Mouse (Mus musculus): ENCODE results near the gene Spn. TPM values are rescaled to one million over a fixed set of nuclear protein-coding genes. Genes with fewer than 3 reads are reported as not detected.

Gene Spn
- 0.09 and 0.13 TPM in 2 replicates for polyA plus RNA-seq (2015; fragmentation: Nextera tagmentation; extraction: Ambion mirVana)

- H3K4me1 ChIP-seq (replicated peaks; ENCODE audit: control insufficient read depth, insufficient read depth, low read length): no peaks in the 10 kb centered on the region
- WGBS: 68% methylated on average over 9 of the region's 9 CpGs
- no peaks in the 10 kb centered on the region for H3K9me3 ChIP-seq (ENCODE audit: control insufficient read depth)
- no peak for ATAC-seq
- H3K27ac ChIP-seq (ENCODE audit: low read depth, low read length): no peak within 1 kb of the TSS
- no peaks in the 10 kb centered on the region for H3K36me3 ChIP-seq (ENCODE audit: control insufficient read depth, insufficient read depth)
- H3K9ac ChIP-seq (ENCODE audit: low read depth, low read length): no peak within 1 kb of the TSS
- no peak for TF ChIP-seq CTCF (IDR thresholded peaks at IDR 0.05; ENCODE audit: low read depth)
- no peaks in the 10 kb centered on the region for H3K27me3 ChIP-seq (replicated peaks; ENCODE audit: control insufficient read depth, insufficient read depth, low read length)
- H3K4me2 ChIP-seq (replicated peaks; ENCODE audit: low read depth): no peak within 1 kb of the TSS
- H3K4me3 ChIP-seq (ENCODE audit: low read depth, low read length): no peak within 1 kb of the TSS
These were observed at the start of gene Spn for GRCm38 (mm10) chr7:127137262-127138017. Gene Spn (minus strand): TSS chr7:127137823.

GRCm38 (mm10) chr7:127187351-127187750, 49.7 kb upstream of the Spn start:
- no peak overlapping the region for H3K9ac ChIP-seq (ENCODE audit: low read depth, low read length)
- no peaks in the 10 kb centered on the region for H3K4me1 ChIP-seq (replicated peaks; ENCODE audit: control insufficient read depth, insufficient read depth, low read length)
- H3K9me3 ChIP-seq (ENCODE audit: control insufficient read depth): no peaks in the 10 kb centered on the region
- peaks cover 13% of the 10 kb centered on the region; the same call in 1 of the 2 replicates for H3K36me3 ChIP-seq (ENCODE audit: control insufficient read depth, insufficient read depth)
- no peaks in the 10 kb centered on the region for H3K27me3 ChIP-seq (replicated peaks; ENCODE audit: control insufficient read depth, insufficient read depth, low read length)
- TF ChIP-seq CTCF (IDR thresholded peaks at IDR 0.05; ENCODE audit: low read depth): no peak
- no peak overlapping the region for H3K27ac ChIP-seq (ENCODE audit: low read depth, low read length)
- no peak overlapping the region for H3K4me2 ChIP-seq (replicated peaks; ENCODE audit: low read depth)
- ATAC-seq: no peak
- WGBS: 69% methylated on average over 10 of the region's 10 CpGs
- H3K4me3 ChIP-seq (ENCODE audit: low read depth, low read length): no peak overlapping the region

DNA sequence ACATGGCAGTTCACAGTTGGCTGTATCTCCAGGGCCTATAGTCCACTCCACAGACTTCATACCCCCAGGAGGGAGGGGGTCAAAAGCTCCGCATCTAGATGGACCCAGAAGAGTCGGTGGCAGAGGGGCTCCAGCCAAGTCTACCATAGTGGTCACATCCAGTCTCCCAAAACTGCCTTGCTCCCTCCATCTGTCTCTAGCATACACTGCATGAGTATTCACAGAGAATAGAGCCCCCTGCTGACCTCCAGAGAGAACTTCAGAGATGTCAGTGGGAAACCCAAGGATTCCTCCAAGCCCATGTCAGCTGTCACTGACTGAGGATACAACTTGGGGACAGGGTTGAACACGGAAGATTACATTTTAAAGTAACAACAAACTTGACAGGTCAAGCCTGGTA, 48.0 kb upstream of the Spn start:
- WGBS: 60% methylated on average over 3 of the region's 3 CpGs
- no peak for ATAC-seq

GRCm38 (mm10) chr7:127184720-127185119, 47.1 kb upstream of the Spn start:
- TF ChIP-seq CTCF (IDR thresholded peaks at IDR 0.05; ENCODE audit: low read depth): no peak
- Histone ChIP-seq H3K4me2 (replicated peaks; ENCODE audit: low read depth) (no peak overlapping the region), H3K36me3 (ENCODE audit: control insufficient read depth, insufficient read depth) (no peaks in the 10 kb centered on the region), H3K9ac (ENCODE audit: low read depth, low read length) (no peak overlapping the region), H3K4me1 (replicated peaks; ENCODE audit: control insufficient read depth, insufficient read depth, low read length) (no peaks in the 10 kb centered on the region), H3K9me3 (ENCODE audit: control insufficient read depth) (no peaks in the 10 kb centered on the region), H3K27ac (ENCODE audit: low read depth, low read length) (no peak overlapping the region), H3K4me3 (ENCODE audit: low read depth, low read length) (no peak overlapping the region), H3K27me3 (replicated peaks; ENCODE audit: control insufficient read depth, insufficient read depth, low read length) (no peaks in the 10 kb centered on the region)
- ATAC-seq: no peak
- no CpG with 5 or more reads among the region's 1 CpGs for WGBS

More for the DNA sequence above, 48.0 kb upstream of the Spn start:
- Histone ChIP-seq H3K4me3 (ENCODE audit: low read depth, low read length) (no peak overlapping the region), H3K4me2 (replicated peaks; ENCODE audit: low read depth) (no peak overlapping the region), H3K27ac (ENCODE audit: low read depth, low read length) (no peak overlapping the region), H3K4me1 (replicated peaks; ENCODE audit: control insufficient read depth, insufficient read depth, low read length) (no peaks in the 10 kb centered on the region), H3K9me3 (ENCODE audit: control insufficient read depth) (no peaks in the 10 kb centered on the region), H3K36me3 (ENCODE audit: control insufficient read depth, insufficient read depth) (no peaks in the 10 kb centered on the region), H3K27me3 (replicated peaks; ENCODE audit: control insufficient read depth, insufficient read depth, low read length) (no peaks in the 10 kb centered on the region), H3K9ac (ENCODE audit: low read depth, low read length) (no peak overlapping the region)
- peak; percentile 65 for TF ChIP-seq CTCF (IDR thresholded peaks at IDR 0.05; ENCODE audit: low read depth)

- no peak overlapping the region for H3K4me2 ChIP-seq (replicated peaks; ENCODE audit: low read depth)
These were observed 46.2 kb upstream of the Spn start for GRCm38 (mm10) chr7:127183828-127184227.

DNA sequence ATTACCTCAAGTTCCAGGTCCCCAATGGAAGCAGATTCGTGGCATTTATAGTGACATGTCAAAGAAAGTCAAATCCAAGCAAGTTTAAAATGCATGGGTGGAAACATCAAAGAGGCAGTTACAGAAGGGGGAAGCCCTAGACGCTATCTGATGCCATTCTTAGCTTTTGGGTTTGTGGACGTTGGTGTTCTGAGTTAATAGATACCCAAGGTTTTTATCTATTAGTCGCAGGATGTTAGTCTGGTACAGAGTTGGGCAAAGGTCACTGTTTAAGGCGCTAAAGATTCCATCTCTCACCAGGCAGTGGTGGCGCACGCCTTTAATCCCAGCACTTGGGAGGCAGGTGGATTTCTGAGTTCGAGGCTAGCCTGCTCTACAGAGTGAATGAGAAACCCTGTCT, 45.7 kb upstream of the Spn start:
- no peaks in the 10 kb centered on the region for H3K9me3 ChIP-seq (ENCODE audit: control insufficient read depth)
- H3K27me3 ChIP-seq (replicated peaks; ENCODE audit: control insufficient read depth, insufficient read depth, low read length): no peaks in the 10 kb centered on the region
- peak; percentile 58; the same call in 1 of the 2 replicates for ATAC-seq
- no peak overlapping the region for H3K4me2 ChIP-seq (replicated peaks; ENCODE audit: low read depth)
- H3K9ac ChIP-seq (ENCODE audit: low read depth, low read length): no peak overlapping the region
- H3K4me3 ChIP-seq (ENCODE audit: low read depth, low read length): no peak overlapping the region
- H3K27ac ChIP-seq (ENCODE audit: low read depth, low read length): no peak overlapping the region
- no peaks in the 10 kb centered on the region for H3K36me3 ChIP-seq (ENCODE audit: control insufficient read depth, insufficient read depth)
- WGBS: 42% methylated on average over 8 of the region's 8 CpGs
- H3K4me1 ChIP-seq (replicated peaks; ENCODE audit: control insufficient read depth, insufficient read depth, low read length): no peaks in the 10 kb centered on the region
- TF ChIP-seq CTCF (IDR thresholded peaks at IDR 0.05; ENCODE audit: low read depth): no peak

More at GRCm38 (mm10) chr7:127183828-127184227, 46.2 kb upstream of the Spn start:
- Histone ChIP-seq H3K4me3 (ENCODE audit: low read depth, low read length) (no peak overlapping the region), H3K9ac (ENCODE audit: low read depth, low read length) (no peak overlapping the region), H3K27ac (ENCODE audit: low read depth, low read length) (no peak overlapping the region), H3K9me3 (ENCODE audit: control insufficient read depth) (no peaks in the 10 kb centered on the region), H3K4me1 (replicated peaks; ENCODE audit: control insufficient read depth, insufficient read depth, low read length) (no peaks in the 10 kb centered on the region), H3K36me3 (ENCODE audit: control insufficient read depth, insufficient read depth) (no peaks in the 10 kb centered on the region), H3K27me3 (replicated peaks; ENCODE audit: control insufficient read depth, insufficient read depth, low read length) (no peaks in the 10 kb centered on the region)
- peak; percentile 88 for ATAC-seq
- TF ChIP-seq CTCF (IDR thresholded peaks at IDR 0.05; ENCODE audit: low read depth): peak; percentile 74
- 55% methylated on average over 6 of the region's 6 CpGs for WGBS

All from intestine, postnatal 0 days (tissue).